Mouse (Mus musculus): ENCODE measurements around the gene Tmem189. TPM values are rescaled to one million over a fixed set of nuclear protein-coding genes. Genes with fewer than 3 reads are reported as not detected.

The Tmem189 gene
- polyA plus RNA-seq (2015; fragmentation: Nextera tagmentation; extraction: Ambion mirVana) = 43.7 and 44.3 TPM in 2 replicates

DNA sequence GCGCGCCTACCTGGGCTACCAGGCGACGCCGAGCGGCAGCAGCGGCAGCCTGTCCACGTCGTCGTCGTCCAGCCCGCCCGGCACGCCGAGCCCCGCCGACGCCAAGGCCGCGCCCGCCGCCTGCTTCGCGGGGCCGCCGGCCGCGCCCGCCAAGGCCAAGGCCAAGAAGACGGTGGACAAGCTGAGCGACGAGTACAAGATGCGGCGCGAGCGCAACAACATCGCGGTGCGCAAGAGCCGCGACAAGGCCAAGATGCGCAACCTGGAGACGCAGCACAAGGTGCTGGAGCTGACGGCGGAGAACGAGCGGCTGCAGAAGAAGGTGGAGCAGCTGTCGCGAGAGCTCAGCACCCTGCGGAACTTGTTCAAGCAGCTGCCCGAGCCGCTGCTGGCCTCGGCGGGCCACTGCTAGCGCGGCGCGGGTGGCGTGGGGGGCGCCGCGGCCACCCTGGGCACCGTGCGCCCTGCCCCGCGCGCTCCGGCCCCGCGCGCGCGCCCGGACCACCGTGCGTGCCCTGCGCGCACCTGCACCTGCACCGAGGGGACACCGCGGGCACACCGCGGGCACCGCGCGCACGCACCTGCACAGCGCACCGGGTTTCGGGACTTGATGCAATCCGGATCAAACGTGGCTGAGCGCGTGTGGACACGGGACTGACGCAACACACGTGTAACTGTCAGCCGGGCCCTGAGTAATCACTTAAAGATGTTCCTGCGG lies at the start of gene Tmem189:
TSS of gene Tmem189 (minus strand) at position 322 of the 718 bp plus-strand sequence.
- H3K27me3 ChIP-seq = peaks cover 8% of the 10 kb centered on the region; the same call in 1 of the 2 replicates
- H3K4me1 ChIP-seq = peaks cover 49% of the 10 kb centered on the region
- no peaks in the 10 kb centered on the region for H3K36me3 ChIP-seq
- no peaks in the 10 kb centered on the region for H3K9me3 ChIP-seq (replicated peaks)
- ATAC-seq (ENCODE audit: insufficient number of reproducible peaks, low FRiP score, low TSS enrichment, low read depth) = no peak
- H3K27ac ChIP-seq (replicated peaks) = peak within 1 kb of the TSS; percentile 84
- peak within 1 kb of the TSS; percentile 96 for H3K4me2 ChIP-seq (replicated peaks)
- under 1% methylated on average over 78 of the region's 99 CpGs for WGBS
- H3K4me3 ChIP-seq (replicated peaks) = peak within 1 kb of the TSS; percentile 78
- H3K9ac ChIP-seq = peak within 1 kb of the TSS; percentile 69

DNA sequence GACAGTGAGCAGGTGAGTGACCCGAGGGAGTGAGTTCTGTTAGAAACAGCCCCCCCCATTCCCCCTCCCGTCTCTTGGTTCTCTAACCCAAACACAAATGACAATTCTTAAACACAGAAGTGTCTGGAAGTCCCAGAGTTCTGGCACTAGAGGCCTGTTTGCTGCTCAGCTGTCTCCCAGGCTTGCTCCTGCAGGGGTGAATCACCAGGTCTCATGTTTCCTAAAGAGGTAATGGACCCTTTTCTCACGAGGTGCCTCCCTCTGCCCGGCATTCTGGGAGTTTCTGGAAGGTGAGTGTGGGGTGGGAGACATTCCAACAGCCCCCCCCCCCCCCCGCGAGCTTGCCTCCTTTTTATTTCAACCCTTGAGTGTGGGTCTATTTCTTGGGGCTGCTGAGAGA lies 49.4 kb upstream of the Tmem189 start:
- no peaks in the 10 kb centered on the region for H3K9me3 ChIP-seq (replicated peaks)
- no peaks in the 10 kb centered on the region for H3K27me3 ChIP-seq
- ATAC-seq (ENCODE audit: insufficient number of reproducible peaks, low FRiP score, low TSS enrichment, low read depth) = no peak
- H3K4me2 ChIP-seq (replicated peaks) = no peak overlapping the region
- no peaks in the 10 kb centered on the region for H3K36me3 ChIP-seq
- H3K4me3 ChIP-seq (replicated peaks) = no peak overlapping the region
- no peak overlapping the region for H3K27ac ChIP-seq (replicated peaks)
- H3K4me1 ChIP-seq = peaks cover 23% of the 10 kb centered on the region
- no peak overlapping the region for H3K9ac ChIP-seq
- WGBS = 27% methylated on average over 6 of the region's 6 CpGs

DNA sequence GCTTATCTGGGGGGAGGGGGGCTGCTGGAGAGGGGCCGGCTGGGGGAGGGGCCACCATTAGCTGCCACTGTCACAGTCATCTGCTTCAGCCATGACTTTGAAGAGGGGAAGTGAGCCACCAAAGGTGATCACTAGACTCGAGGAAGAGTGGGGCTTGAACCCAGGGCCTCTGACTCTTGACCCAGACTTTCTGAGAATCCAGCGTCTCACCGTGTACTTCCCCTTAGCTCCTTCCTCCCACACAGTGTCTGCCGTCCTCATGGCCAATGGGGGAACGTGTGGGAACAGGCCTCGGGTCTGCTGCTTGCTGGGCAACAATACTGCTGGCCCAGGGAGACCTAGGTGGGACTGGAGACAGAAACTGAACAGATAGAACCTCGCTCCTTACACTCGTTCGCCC lies 45.2 kb upstream of the Tmem189 start:
- H3K9me3 ChIP-seq (replicated peaks) = no peaks in the 10 kb centered on the region
- H3K9ac ChIP-seq = no peak overlapping the region
- no peak for ATAC-seq (ENCODE audit: insufficient number of reproducible peaks, low FRiP score, low TSS enrichment, low read depth)
- no peak overlapping the region for H3K27ac ChIP-seq (replicated peaks)
- no peak overlapping the region for H3K4me2 ChIP-seq (replicated peaks)
- H3K36me3 ChIP-seq = no peaks in the 10 kb centered on the region
- 66% methylated on average over 10 of the region's 10 CpGs for WGBS
- peaks cover 27% of the 10 kb centered on the region for H3K4me1 ChIP-seq
- no peaks in the 10 kb centered on the region for H3K27me3 ChIP-seq
- no peak overlapping the region for H3K4me3 ChIP-seq (replicated peaks)

DNA sequence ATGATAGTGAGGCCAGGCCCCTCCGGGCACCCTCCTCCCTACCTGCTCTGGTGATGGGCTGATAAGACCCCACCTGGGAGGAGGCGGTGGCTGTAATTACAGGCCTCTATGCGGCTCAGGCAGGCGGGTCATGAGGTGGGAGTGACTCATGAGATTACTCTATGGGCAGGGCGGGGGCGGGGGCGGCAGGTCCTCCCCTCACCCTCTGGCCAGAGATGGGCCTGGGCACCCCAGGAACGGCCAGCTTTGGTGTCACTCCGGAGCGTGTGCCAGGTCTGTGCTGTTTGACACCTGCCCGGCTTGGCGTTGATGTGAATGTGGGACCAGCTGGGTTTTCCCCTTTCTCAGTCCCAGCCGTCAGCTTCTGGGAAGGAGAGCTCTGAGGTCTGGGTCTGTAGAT lies 41.5 kb upstream of the Tmem189 start:
- Histone ChIP-seq H3K4me3 (replicated peaks) (no peak overlapping the region), H3K4me1 (peaks cover 41% of the 10 kb centered on the region), H3K4me2 (replicated peaks) (no peak overlapping the region), H3K9ac (no peak overlapping the region), H3K27me3 (no peaks in the 10 kb centered on the region), H3K27ac (replicated peaks) (peak overlapping the region; percentile 29; the same call in 1 of the 2 replicates), H3K36me3 (no peaks in the 10 kb centered on the region), H3K9me3 (replicated peaks) (no peaks in the 10 kb centered on the region)
- 46% methylated on average over 13 of the region's 13 CpGs for WGBS
- no peak for ATAC-seq (ENCODE audit: insufficient number of reproducible peaks, low FRiP score, low TSS enrichment, low read depth)

DNA sequence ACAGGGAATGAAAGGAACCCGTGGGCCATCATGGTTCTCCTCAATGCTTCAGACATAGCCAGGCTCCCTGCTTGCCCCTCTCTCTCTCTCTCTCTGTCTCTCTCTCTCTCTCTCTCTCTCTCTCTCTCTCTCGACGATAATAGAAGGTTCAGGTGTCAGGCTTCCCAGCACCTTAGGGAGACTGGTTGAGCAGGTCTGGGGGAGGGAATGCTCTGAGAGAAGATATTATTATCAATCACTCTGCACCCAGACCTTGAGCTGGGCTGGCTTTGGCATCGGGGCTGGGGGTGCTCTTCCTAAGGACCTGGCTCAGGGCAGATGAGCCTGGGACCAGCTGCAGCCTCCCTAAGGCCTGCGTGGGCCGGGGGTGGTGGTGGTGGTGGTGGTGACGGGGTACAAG lies 40.4 kb upstream of the Tmem189 start:
- Histone ChIP-seq H3K4me2 (replicated peaks) (no peak overlapping the region), H3K9ac (no peak overlapping the region), H3K27me3 (no peaks in the 10 kb centered on the region), H3K9me3 (replicated peaks) (no peaks in the 10 kb centered on the region), H3K4me1 (peaks cover 41% of the 10 kb centered on the region), H3K27ac (replicated peaks) (peak overlapping the region; percentile 29), H3K36me3 (no peaks in the 10 kb centered on the region), H3K4me3 (replicated peaks) (no peak overlapping the region)
- 62% methylated on average over 7 of the region's 7 CpGs for WGBS
- ATAC-seq (ENCODE audit: insufficient number of reproducible peaks, low FRiP score, low TSS enrichment, low read depth) = no peak

DNA sequence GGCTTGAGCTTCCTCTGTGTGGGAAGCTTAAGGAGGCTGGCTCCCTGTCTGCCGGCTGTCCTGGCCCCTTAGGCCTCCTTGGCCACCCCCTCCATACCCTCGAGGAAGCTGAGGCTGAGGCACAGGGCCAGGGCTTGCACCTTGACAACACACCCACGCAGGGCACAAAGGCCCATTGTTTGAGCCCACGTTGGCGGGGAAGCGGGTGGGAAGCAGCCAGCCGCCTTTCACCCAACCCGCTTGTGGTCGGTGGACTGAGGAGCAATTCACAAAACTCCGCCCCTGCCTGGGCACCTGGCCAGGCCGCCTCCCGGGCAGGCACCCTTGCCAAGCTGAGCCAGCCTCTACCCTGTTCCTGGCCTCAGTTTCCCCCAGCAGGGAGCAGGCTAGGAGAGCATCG lies 37.5 kb upstream of the Tmem189 start:
- Histone ChIP-seq H3K9ac (no peak overlapping the region), H3K4me3 (replicated peaks) (no peak overlapping the region), H3K4me2 (replicated peaks) (no peak overlapping the region), H3K27me3 (no peaks in the 10 kb centered on the region), H3K27ac (replicated peaks) (peak overlapping the region; percentile 23; the same call in 1 of the 2 replicates), H3K9me3 (replicated peaks) (no peaks in the 10 kb centered on the region), H3K4me1 (peaks cover 41% of the 10 kb centered on the region), H3K36me3 (no peaks in the 10 kb centered on the region)
- peak; percentile 56; the same call in 1 of the 2 replicates for ATAC-seq (ENCODE audit: insufficient number of reproducible peaks, low FRiP score, low TSS enrichment, low read depth)
- 31% methylated on average over 13 of the region's 13 CpGs for WGBS

DNA sequence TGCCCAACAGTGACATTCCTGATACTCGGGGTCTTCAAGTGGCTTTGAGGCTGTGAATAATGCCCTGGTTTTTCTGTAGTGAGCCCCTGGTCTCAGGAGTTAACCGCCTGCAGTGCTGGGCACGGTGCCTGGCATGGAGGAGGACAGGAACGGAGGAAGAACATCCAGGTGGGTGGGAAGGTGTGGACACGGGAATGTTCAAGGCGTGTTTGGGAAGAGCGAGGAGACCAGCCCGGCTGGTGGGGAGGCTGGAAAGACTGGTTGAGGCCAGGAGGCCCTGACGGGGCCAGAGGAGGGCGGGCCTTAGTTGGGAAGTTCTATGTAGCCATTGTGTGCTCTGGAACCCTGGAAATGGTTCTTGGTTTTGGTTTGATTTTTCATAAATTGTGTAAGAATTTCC lies 36.3 kb upstream of the Tmem189 start:
- H3K9me3 ChIP-seq (replicated peaks) = no peaks in the 10 kb centered on the region
- H3K27me3 ChIP-seq = no peaks in the 10 kb centered on the region
- H3K36me3 ChIP-seq = no peaks in the 10 kb centered on the region
- H3K27ac ChIP-seq (replicated peaks) = no peak overlapping the region
- peaks cover 42% of the 10 kb centered on the region for H3K4me1 ChIP-seq
- no peak overlapping the region for H3K9ac ChIP-seq
- no peak for ATAC-seq (ENCODE audit: insufficient number of reproducible peaks, low FRiP score, low TSS enrichment, low read depth)
- WGBS = 80% methylated on average over 10 of the region's 10 CpGs
- no peak overlapping the region for H3K4me2 ChIP-seq (replicated peaks)
- H3K4me3 ChIP-seq (replicated peaks) = no peak overlapping the region

DNA sequence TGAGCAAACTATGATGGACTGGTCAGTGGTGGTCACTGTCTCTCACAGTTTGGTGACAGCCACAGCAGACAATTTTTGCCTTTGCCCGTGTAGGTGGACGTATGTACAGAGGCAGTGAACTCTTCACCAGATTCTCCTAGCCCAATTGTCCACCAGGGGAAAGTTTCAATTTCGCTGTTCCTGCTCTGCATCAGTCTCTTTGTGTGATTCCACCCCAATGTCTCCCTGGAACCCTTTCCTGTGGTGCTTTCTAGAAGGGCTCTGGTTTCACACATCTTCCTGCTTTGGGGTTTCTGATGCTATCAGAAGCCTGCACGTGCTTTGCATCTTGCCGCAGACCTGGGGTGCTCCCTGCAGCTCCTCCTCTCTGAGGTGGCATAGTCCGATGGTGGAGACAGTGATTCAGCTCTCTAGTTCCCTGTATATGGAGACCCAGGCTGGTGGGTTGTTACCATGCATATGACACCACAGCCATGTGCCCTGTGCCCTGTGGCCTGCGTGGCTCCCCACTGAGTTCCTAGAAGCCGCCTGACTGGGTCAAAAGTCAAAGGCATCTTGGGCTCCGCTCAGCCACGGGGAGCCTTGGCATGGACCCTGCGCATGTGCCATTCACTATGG lies 34.1 kb upstream of the Tmem189 start:
- peaks cover 27% of the 10 kb centered on the region for H3K4me1 ChIP-seq
- H3K27me3 ChIP-seq = no peaks in the 10 kb centered on the region
- 73% methylated on average over 11 of the region's 11 CpGs for WGBS
- no peak overlapping the region for H3K4me3 ChIP-seq (replicated peaks)
- ATAC-seq (ENCODE audit: insufficient number of reproducible peaks, low FRiP score, low TSS enrichment, low read depth) = no peak
- H3K4me2 ChIP-seq (replicated peaks) = no peak overlapping the region
- H3K9me3 ChIP-seq (replicated peaks) = no peaks in the 10 kb centered on the region
- H3K9ac ChIP-seq = no peak overlapping the region
- H3K36me3 ChIP-seq = no peaks in the 10 kb centered on the region
- H3K27ac ChIP-seq (replicated peaks) = no peak overlapping the region

DNA sequence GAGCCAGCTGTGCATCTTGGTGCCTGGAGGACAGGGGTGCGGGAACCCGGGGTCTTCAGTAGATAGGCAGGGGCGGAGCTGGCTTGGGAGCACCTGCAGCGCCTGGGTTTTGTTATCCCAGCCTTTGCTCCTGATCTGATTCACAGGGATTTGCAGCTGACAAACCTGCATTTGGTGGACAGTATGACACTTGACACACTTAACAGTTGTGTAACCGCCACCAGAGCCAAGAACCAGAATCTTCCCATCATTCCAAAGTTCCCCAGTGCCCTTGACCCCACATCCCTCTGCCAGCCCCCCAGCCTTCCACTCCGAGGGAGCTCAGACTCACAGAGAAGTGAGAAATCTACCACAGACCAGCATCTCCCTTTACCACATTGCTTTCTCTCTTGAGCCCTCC lies 32.9 kb upstream of the Tmem189 start:
- Histone ChIP-seq H3K4me3 (replicated peaks) (no peak overlapping the region), H3K27me3 (no peaks in the 10 kb centered on the region), H3K9ac (no peak overlapping the region), H3K36me3 (no peaks in the 10 kb centered on the region), H3K27ac (replicated peaks) (peak overlapping the region; percentile 48), H3K9me3 (replicated peaks) (no peaks in the 10 kb centered on the region), H3K4me1 (peaks cover 20% of the 10 kb centered on the region), H3K4me2 (replicated peaks) (no peak overlapping the region)
- no peak for ATAC-seq (ENCODE audit: insufficient number of reproducible peaks, low FRiP score, low TSS enrichment, low read depth)
- WGBS = 57% methylated on average over 6 of the region's 6 CpGs

DNA sequence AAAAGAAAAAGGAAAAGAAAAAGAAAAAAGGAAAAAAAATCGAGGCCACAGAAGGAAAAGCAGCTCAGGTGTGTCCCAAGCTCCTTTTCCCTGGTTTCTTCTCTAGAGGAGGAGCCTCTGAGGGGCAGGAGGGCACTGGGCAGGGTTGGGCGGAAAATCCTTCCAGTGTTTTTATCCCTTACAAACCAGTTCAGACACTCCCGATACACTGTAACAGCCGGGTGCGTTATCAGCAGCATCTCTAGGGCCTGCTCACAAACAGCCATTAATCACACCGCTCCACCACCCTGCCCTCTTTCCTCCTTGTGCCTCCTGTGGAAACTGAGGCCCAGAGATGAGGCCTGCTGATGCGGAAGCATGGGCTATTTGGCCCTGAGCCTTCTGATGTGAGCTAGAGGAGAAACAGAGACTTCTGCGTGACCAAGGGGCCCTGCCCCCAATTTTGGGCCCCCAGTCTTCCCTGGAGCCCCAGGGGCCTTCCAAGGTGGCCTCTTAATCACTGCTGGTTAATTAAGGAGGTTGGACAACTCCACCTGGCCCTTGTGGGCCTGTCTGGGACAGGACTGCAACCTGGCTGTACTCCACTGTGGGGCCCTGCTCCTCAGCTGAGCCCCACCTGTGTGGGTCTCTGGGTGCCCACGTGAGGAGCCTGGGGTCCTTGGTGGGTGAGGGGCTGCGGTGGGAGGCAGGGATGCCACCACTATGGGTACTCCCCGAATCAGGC lies 31.7 kb upstream of the Tmem189 start:
- no peaks in the 10 kb centered on the region for H3K36me3 ChIP-seq
- no peak overlapping the region for H3K9ac ChIP-seq
- H3K4me1 ChIP-seq = peaks cover 10% of the 10 kb centered on the region
- no peaks in the 10 kb centered on the region for H3K27me3 ChIP-seq
- WGBS = 75% methylated on average over 11 of the region's 11 CpGs
- peak overlapping the region; percentile 53 for H3K27ac ChIP-seq (replicated peaks)
- H3K9me3 ChIP-seq (replicated peaks) = no peaks in the 10 kb centered on the region
- no peak overlapping the region for H3K4me3 ChIP-seq (replicated peaks)
- H3K4me2 ChIP-seq (replicated peaks) = no peak overlapping the region
- ATAC-seq (ENCODE audit: insufficient number of reproducible peaks, low FRiP score, low TSS enrichment, low read depth) = no peak

DNA sequence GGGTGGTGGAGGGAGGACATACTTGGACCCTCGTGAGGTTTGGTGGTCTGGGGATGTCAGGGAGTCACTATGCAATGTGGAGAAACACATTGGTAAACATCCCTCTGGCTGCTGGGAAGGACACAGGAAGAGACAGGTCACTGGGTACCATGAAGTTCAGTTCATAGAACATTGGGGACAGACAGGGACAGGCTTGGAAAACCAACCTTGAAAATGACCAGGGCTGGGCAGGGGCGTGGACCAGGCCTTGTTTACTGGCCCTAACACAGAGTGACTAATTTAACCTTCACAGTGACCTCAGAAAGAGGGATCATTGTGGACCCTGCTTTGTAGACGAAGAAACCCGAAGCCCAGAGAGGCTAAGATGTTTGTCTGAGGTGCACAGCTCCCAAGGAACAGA lies 29.9 kb upstream of the Tmem189 start:
- H3K4me2 ChIP-seq (replicated peaks) = no peak overlapping the region
- no peaks in the 10 kb centered on the region for H3K27me3 ChIP-seq
- no peak for ATAC-seq (ENCODE audit: insufficient number of reproducible peaks, low FRiP score, low TSS enrichment, low read depth)
- peaks cover 10% of the 10 kb centered on the region for H3K4me1 ChIP-seq
- WGBS = 73% methylated on average over 4 of the region's 4 CpGs
- no peak overlapping the region for H3K4me3 ChIP-seq (replicated peaks)
- no peaks in the 10 kb centered on the region for H3K9me3 ChIP-seq (replicated peaks)
- H3K36me3 ChIP-seq = no peaks in the 10 kb centered on the region
- no peak overlapping the region for H3K27ac ChIP-seq (replicated peaks)
- no peak overlapping the region for H3K9ac ChIP-seq
